Comparison of ENCODE assay signal across 12 mouse cellular contexts in the genomic region with DNA sequence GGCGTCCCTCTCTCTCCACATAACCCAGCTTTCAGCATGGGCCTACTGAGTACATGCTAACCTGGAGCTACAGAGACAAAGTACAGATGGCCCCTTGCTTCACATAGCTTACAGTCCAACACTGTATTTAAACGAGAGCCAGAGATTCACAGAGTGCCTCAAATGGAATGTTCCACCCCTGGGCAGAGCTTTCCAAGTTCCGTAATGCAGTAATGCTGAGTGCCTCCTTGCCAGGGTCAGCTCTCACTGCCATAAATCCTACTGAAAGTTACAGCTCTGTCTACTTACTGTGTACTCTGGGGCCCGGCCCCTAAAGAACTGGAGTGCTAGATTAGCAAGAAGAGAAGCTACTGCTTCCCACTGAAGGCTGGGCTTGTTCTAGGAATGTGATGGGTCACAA. TPM values are rescaled to one million over a fixed set of nuclear protein-coding genes. Genes with fewer than 3 reads are reported as not detected.
DNase-seq lines count a peak whose midpoint lies in the region; ATAC-seq lines count a peak whose summit lies in the region.
"Had no signal": no experiment of that assay in that cellular context is flagged by ENCODE, and none has a peak within 500 bp of the region (broad histone marks: within the 10 kb centered on the region; RNA-seq: fewer than 3 reads in every experiment).

No protein-coding gene starts in this region.

- no peaks in the 10 kb centered on the region for H3K36me3 ChIP-seq in heart, embryonic 11.5 days (ENCODE audit: control insufficient read depth, insufficient read depth, low read length)
- H3K36me3 ChIP-seq in heart, embryonic 14.5 days (ENCODE audit: control insufficient read depth, insufficient read depth, low read length): no peaks in the 10 kb centered on the region
- H3K36me3 ChIP-seq in limb, embryonic 15.5 days: no peaks in the 10 kb centered on the region
- H3K36me3 ChIP-seq in forebrain, embryonic 11.5 days (ENCODE audit: control insufficient read depth, insufficient read depth, low read length): no peaks in the 10 kb centered on the region
- H3K36me3 ChIP-seq: embryonic facial prominence, embryonic 15.5 days; hindbrain, embryonic 13.5 days had no signal

- no peak for ATAC-seq in heart, embryonic 11.5 days (replicated peaks; ENCODE audit: insufficient number of reproducible peaks, low FRiP score, low TSS enrichment)
- peak; percentile 41; the same call in 1 of the 2 replicates for ATAC-seq in heart, embryonic 14.5 days (ENCODE audit: insufficient number of reproducible peaks, insufficient read depth, low FRiP score, low read depth)
- ATAC-seq in limb, embryonic 15.5 days (ENCODE audit: insufficient number of reproducible peaks, low FRiP score, low TSS enrichment, low read depth): 0 out of 2 replicates have a peak, but pooled peaks have one; percentile 44
- no peak for ATAC-seq in forebrain, embryonic 11.5 days (replicated peaks; ENCODE audit: low FRiP score)
- ATAC-seq: activated CD4-positive, CD25-positive, alpha-beta regulatory T cell, adult 4 months had no signal

- H3K27me3 ChIP-seq in heart, embryonic 11.5 days (ENCODE audit: control insufficient read depth, insufficient read depth, low read length): no peaks in the 10 kb centered on the region
- no peaks in the 10 kb centered on the region for H3K27me3 ChIP-seq in heart, embryonic 14.5 days (ENCODE audit: control insufficient read depth, insufficient read depth, low read length)
- H3K27me3 ChIP-seq in limb, embryonic 15.5 days: no peaks in the 10 kb centered on the region
- H3K27me3 ChIP-seq in forebrain, embryonic 11.5 days (ENCODE audit: control insufficient read depth, insufficient read depth, low read length): 0 out of 2 replicates have a peak, but pooled peaks cover 4% of the 10 kb centered on the region
- H3K27me3 ChIP-seq: embryonic facial prominence, embryonic 15.5 days; hindbrain, embryonic 13.5 days had no signal

- H3K4me1 ChIP-seq in heart, embryonic 11.5 days (ENCODE audit: control insufficient read depth, insufficient read depth, low read length): peaks cover 6% of the 10 kb centered on the region
- H3K4me1 ChIP-seq in heart, embryonic 14.5 days (ENCODE audit: control insufficient read depth in 2 of 2, insufficient read depth in 2 of 2, low read length in 2 of 2): peaks cover 9 to 32% of the 10 kb centered on the region in 2 experiments
- H3K4me1 ChIP-seq in limb, embryonic 15.5 days: no peaks in the 10 kb centered on the region
- peaks cover under 1% of the 10 kb centered on the region; the same call in 1 of the 2 replicates for H3K4me1 ChIP-seq in forebrain, embryonic 11.5 days (replicated peaks; ENCODE audit: control insufficient read depth, insufficient read depth, low read length)
- H3K4me1 ChIP-seq: hindbrain, embryonic 13.5 days had no signal

- no peak overlapping the region for H3K9ac ChIP-seq in heart, embryonic 11.5 days (ENCODE audit: low read depth, low read length)
- H3K9ac ChIP-seq in heart, embryonic 14.5 days (ENCODE audit: low read length): no peak overlapping the region
- no peak overlapping the region for H3K9ac ChIP-seq in limb, embryonic 15.5 days
- no peak overlapping the region for H3K9ac ChIP-seq in forebrain, embryonic 11.5 days (ENCODE audit: low read length)
- H3K9ac ChIP-seq: embryonic facial prominence, embryonic 15.5 days; hindbrain, embryonic 13.5 days had no signal

- H3K4me2 ChIP-seq in heart, embryonic 11.5 days: no peak overlapping the region
- H3K4me2 ChIP-seq in heart, embryonic 14.5 days (ENCODE audit: low read length): no peak overlapping the region
- no peak overlapping the region for H3K4me2 ChIP-seq in limb, embryonic 15.5 days
- H3K4me2 ChIP-seq in forebrain, embryonic 11.5 days (ENCODE audit: low read depth, low read length, severe bottlenecking): no peak overlapping the region
- H3K4me2 ChIP-seq: embryonic facial prominence, embryonic 15.5 days; hindbrain, embryonic 13.5 days; liver, embryonic 11.5 days had no signal

- 66% methylated on average over 4 of the region's 4 CpGs for WGBS in heart, embryonic 11.5 days (ENCODE audit: insufficient replicate concordance)
- 26% methylated on average over 4 of the region's 4 CpGs for WGBS in heart, embryonic 14.5 days
- 46% methylated on average over 4 of the region's 4 CpGs for WGBS in limb, embryonic 15.5 days
- WGBS in forebrain, embryonic 11.5 days: 92% methylated on average over 4 of the region's 4 CpGs

- no peaks in the 10 kb centered on the region for H3K9me3 ChIP-seq in heart, embryonic 11.5 days (replicated peaks; ENCODE audit: control insufficient read depth, low read length)
- peaks cover 4% of the 10 kb centered on the region; the same call in 1 of the 2 replicates for H3K9me3 ChIP-seq in heart, embryonic 14.5 days (ENCODE audit: control insufficient read depth, low read length)
- H3K9me3 ChIP-seq in limb, embryonic 15.5 days: no peaks in the 10 kb centered on the region
- H3K9me3 ChIP-seq in forebrain, embryonic 11.5 days (ENCODE audit: control insufficient read depth, low read length): no peaks in the 10 kb centered on the region; the same call in 1 of the 2 replicates
- H3K9me3 ChIP-seq: embryonic facial prominence, embryonic 15.5 days; hindbrain, embryonic 13.5 days had no signal

- H3K4me3 ChIP-seq in heart, embryonic 11.5 days (ENCODE audit: low read depth, low read length): no peak overlapping the region
- H3K4me3 ChIP-seq in heart, embryonic 14.5 days (ENCODE audit: control insufficient read depth in 1 of 2, insufficient read depth in 1 of 2, low read depth in 1 of 2, low read length in 2 of 2): no peak overlapping the region
- H3K4me3 ChIP-seq in limb, embryonic 15.5 days: no peak overlapping the region
- H3K4me3 ChIP-seq in forebrain, embryonic 11.5 days (ENCODE audit: low read depth, low read length): no peak overlapping the region
- H3K4me3 ChIP-seq: embryonic facial prominence, embryonic 15.5 days; hindbrain, embryonic 13.5 days had no signal

- no peak overlapping the region for H3K27ac ChIP-seq in heart, embryonic 11.5 days (ENCODE audit: low read depth, low read length)
- H3K27ac ChIP-seq in heart, embryonic 14.5 days (replicated peaks in 1 of 2; ENCODE audit: control insufficient read depth in 1 of 2, insufficient read depth in 1 of 2, low read depth in 2 of 2, low read length in 2 of 2): peak overlapping the region; percentile 21 to 72; a peak in 3 of 4 replicates
- no peak overlapping the region for H3K27ac ChIP-seq in limb, embryonic 15.5 days
- H3K27ac ChIP-seq in forebrain, embryonic 11.5 days (ENCODE audit: low read depth, low read length): no peak overlapping the region
- H3K27ac ChIP-seq: embryonic facial prominence, embryonic 15.5 days; hindbrain, embryonic 13.5 days had no signal

- peak; percentile 19 for DNase-seq in heart, adult 8-10 months (ENCODE audit: low spot score)
- peak; percentile 91 for DNase-seq in fat pad, adult 2 months (ENCODE audit: extremely low read depth, low read depth, low spot score)
- DNase-seq in left cerebral cortex, adult 9 months (ENCODE audit: low spot score in 2 of 2): no peak
- DNase-seq in forebrain, embryonic 11.5 days (ENCODE audit: low spot score): no peak
- DNase-seq: cerebellum, adult 18-20 months had no signal

RNA-seq across cellular contexts. Expression of gene Tenm4, which starts 23.6 kb away (rescaled TPM):
- 1 to 10 TPM in 2 of 4 experiments, under 1 TPM in 2; 0.34 to 1.4 (median 1.00) TPM for total RNA-seq in heart, adult 8-10 months (2022)
- polyA plus RNA-seq in heart, embryonic 11.5 days (2014; fragmentation: Nextera tagmentation; extraction: Ambion mirVana): 9.4 and 11.4 TPM in 2 replicates
- 9.2 and 10.6 TPM in 2 replicates for polyA plus RNA-seq in heart, embryonic 14.5 days (2014; fragmentation: Nextera tagmentation; extraction: Ambion mirVana)
- polyA plus RNA-seq in limb, embryonic 15.5 days (2015; fragmentation: Nextera tagmentation; extraction: Ambion mirVana): 36.3 and 38.4 TPM in 2 replicates
- 47.9 and 52.2 TPM in 2 replicates for polyA plus RNA-seq in forebrain, embryonic 11.5 days (2014; fragmentation: Nextera tagmentation; extraction: Ambion mirVana)

Comparison
In these comparisons a context has a peak if more than half of its experiments do, and no peak if none do; other contexts are left out.
1. ATAC-seq: peak in heart, embryonic 14.5 days (single experiment) and limb, embryonic 15.5 days (single experiment); none in heart, embryonic 11.5 days (single experiment) and forebrain, embryonic 11.5 days (single experiment).
2. H3K27ac ChIP-seq: peak in heart, embryonic 14.5 days (2 of 2); none in heart, embryonic 11.5 days (single experiment), limb, embryonic 15.5 days (single experiment) and forebrain, embryonic 11.5 days (single experiment).
3. DNase-seq: peak in heart, adult 8-10 months (single experiment) and fat pad, adult 2 months (single experiment); none in left cerebral cortex, adult 9 months (0 of 2) and forebrain, embryonic 11.5 days (single experiment).